Mouse (Mus musculus) lung, embryonic 16.5 days (tissue): ENCODE measurements around the gene Gm10277. TPM values are rescaled to one million over a fixed set of nuclear protein-coding genes. Genes with fewer than 3 reads are reported as not detected.

ENCODE experiments used
- ATAC-seq: fragments of 200-750 bp; cut with Nextera tagmentation; 2 replicates; pipeline ENCODE4 v1.8.0; 2017; ENCODE audit warnings: low read depth, mild to moderate bottlenecking, moderate library complexity
- H3K27ac ChIP-seq: fragments of 300-500 bp; sonication (generic); 2 replicates; pipeline ENCODE4 v1.5.1; 2014; ENCODE audit warnings: mild to moderate bottlenecking, control low read depth, low read length
- H3K27me3 ChIP-seq: fragments of 300-500 bp; sonication (generic); 2 replicates; pipeline ENCODE4 v1.6.1; 2014; ENCODE audit warnings: low read depth, low read length, mixed read lengths; ENCODE audit not compliant: control insufficient read depth, insufficient read depth
- H3K36me3 ChIP-seq: fragments of 300-500 bp; sonication (generic); 2 replicates; pipeline ENCODE4 v1.6.1; 2014; ENCODE audit warnings: low read length; ENCODE audit not compliant: control insufficient read depth, insufficient read depth
- H3K4me1 ChIP-seq: fragments of 300-500 bp; sonication (generic); replicated peaks from 2 replicates; pipeline ENCODE4 v1.6.1; 2014; ENCODE audit warnings: low read length, mixed read lengths; ENCODE audit not compliant: control insufficient read depth, insufficient read depth
- H3K4me2 ChIP-seq: fragments of 300-500 bp; sonication (generic); 2 replicates; pipeline ENCODE4 v1.6.1; 2014; ENCODE audit warnings: low read depth, low read length, control low read depth
- H3K4me3 ChIP-seq: fragments of 300-500 bp; sonication (generic); 2 replicates; pipeline ENCODE4 v1.5.1; 2014; ENCODE audit warnings: mild to moderate bottlenecking, low read length, control low read depth
- H3K9ac ChIP-seq: fragments of 300-500 bp; sonication (generic); 2 replicates; pipeline ENCODE4 v1.6.1; 2014; ENCODE audit warnings: low read length, control low read depth
- H3K9me3 ChIP-seq: fragments of 300-500 bp; sonication (generic); 2 replicates; pipeline ENCODE4 v1.6.1; 2016; ENCODE audit warnings: low read length; ENCODE audit not compliant: control insufficient read depth
- WGBS: fragments of 180-500 bp; shearing (Covaris S2); extraction: QIAGEN DNeasy Blood & Tissue Kit; methylation state at CpG from one replicate; pipeline ENCODE4 v1.1.7; 2014; 5-methylcytosine and 5-hydroxymethylcytosine counted together
- polyA plus RNA-seq: library from polyadenylated mRNA; unstranded; fragments of >200 nt; fragmentation: Nextera tagmentation; extraction: Ambion mirVana; gene quantifications from 2 replicates; pipeline ENCODE4 v1.2.1, GENCODE M21; 2015

The Gm10277 gene
- polyA plus RNA-seq, 1 experiment from 2014 or later: 1.8 TPM

GRCm38 (mm10) chr11:77791241-77791727 lies 3.7 kb upstream of the Gm10277 start:
- Histone ChIP-seq H3K4me2 (no peak overlapping the region), H3K9me3 (no peaks in the 10 kb centered on the region), H3K9ac (peak overlapping the region; percentile 27), H3K4me3 (no peak overlapping the region), H3K4me1 (peaks cover 41% of the 10 kb centered on the region), H3K27me3 (no peaks in the 10 kb centered on the region), H3K36me3 (no peaks in the 10 kb centered on the region), H3K27ac (peak overlapping the region; percentile 97)
- peak; percentile 24; the same call in 1 of the 2 replicates for ATAC-seq
- WGBS: 30% methylated on average over 8 of the region's 8 CpGs

- 11% methylated on average over 9 of the region's 9 CpGs for WGBS
Observed at GRCm38 (mm10) chr11:77790286-77790685, 2.7 kb upstream of the Gm10277 start.

GRCm38 (mm10) chr11:77789512-77789911 lies 2.0 kb upstream of the Gm10277 start:
- no peak overlapping the region for H3K4me2 ChIP-seq
- no peaks in the 10 kb centered on the region for H3K27me3 ChIP-seq
- H3K9ac ChIP-seq: no peak overlapping the region
- no peak for ATAC-seq
- H3K27ac ChIP-seq: peak overlapping the region; percentile 29; the same call in 1 of the 2 replicates
- H3K36me3 ChIP-seq: no peaks in the 10 kb centered on the region
- 82% methylated on average over 5 of the region's 5 CpGs for WGBS
- H3K9me3 ChIP-seq: no peaks in the 10 kb centered on the region
- no peak overlapping the region for H3K4me3 ChIP-seq
- peaks cover 59% of the 10 kb centered on the region for H3K4me1 ChIP-seq

More at GRCm38 (mm10) chr11:77790286-77790685, 2.7 kb upstream of the Gm10277 start:
- Histone ChIP-seq H3K27ac (peak overlapping the region; percentile 97), H3K27me3 (no peaks in the 10 kb centered on the region), H3K36me3 (no peaks in the 10 kb centered on the region), H3K9me3 (no peaks in the 10 kb centered on the region), H3K4me3 (no peak overlapping the region), H3K4me1 (peaks cover 51% of the 10 kb centered on the region), H3K4me2 (no peak overlapping the region), H3K9ac (peak overlapping the region; percentile 27)
- ATAC-seq: no peak

- no peak overlapping the region for H3K4me3 ChIP-seq
- H3K27me3 ChIP-seq: no peaks in the 10 kb centered on the region
- H3K9ac ChIP-seq: peak overlapping the region; percentile 51
- peaks cover 64% of the 10 kb centered on the region for H3K4me1 ChIP-seq
- H3K4me2 ChIP-seq: no peak overlapping the region
- WGBS: 24% methylated on average over 7 of the region's 7 CpGs
- H3K36me3 ChIP-seq: no peaks in the 10 kb centered on the region
- H3K27ac ChIP-seq: peak overlapping the region; percentile 94
- peak; percentile 32 for ATAC-seq
- no peaks in the 10 kb centered on the region for H3K9me3 ChIP-seq
Observed at GRCm38 (mm10) chr11:77785768-77786561, 1.6 kb downstream of the Gm10277 start.

GRCm38 (mm10) chr11:77785396-77785767 lies 2.2 kb downstream of the Gm10277 start:
- Histone ChIP-seq H3K27me3 (no peaks in the 10 kb centered on the region), H3K27ac (peak overlapping the region; percentile 94), H3K4me3 (no peak overlapping the region), H3K36me3 (no peaks in the 10 kb centered on the region), H3K9ac (peak overlapping the region; percentile 51), H3K4me2 (no peak overlapping the region), H3K9me3 (no peaks in the 10 kb centered on the region), H3K4me1 (peaks cover 64% of the 10 kb centered on the region)
- WGBS: 11% methylated on average over 5 of the region's 5 CpGs
- ATAC-seq: peak; percentile 16; the same call in 1 of the 2 replicates

- 60% methylated on average over 9 of the region's 9 CpGs for WGBS
- no peak for ATAC-seq
- no peaks in the 10 kb centered on the region for H3K36me3 ChIP-seq
- H3K4me2 ChIP-seq: peak overlapping the region; percentile 28; the same call in 1 of the 2 replicates
- no peaks in the 10 kb centered on the region for H3K9me3 ChIP-seq
- H3K4me3 ChIP-seq: no peak overlapping the region
- peak overlapping the region; percentile 94 for H3K27ac ChIP-seq
- H3K27me3 ChIP-seq: no peaks in the 10 kb centered on the region
- peaks cover 60% of the 10 kb centered on the region for H3K4me1 ChIP-seq
- H3K9ac ChIP-seq: no peak overlapping the region; the same call in 1 of the 2 replicates
Observed at GRCm38 (mm10) chr11:77784894-77785293, 2.7 kb downstream of the Gm10277 start.

- WGBS: 34% methylated on average over 18 of the region's 18 CpGs
- peak; percentile 37 for ATAC-seq
- Histone ChIP-seq H3K36me3 (no peaks in the 10 kb centered on the region), H3K4me2 (peak overlapping the region; percentile 28), H3K9me3 (no peaks in the 10 kb centered on the region), H3K27me3 (no peaks in the 10 kb centered on the region), H3K9ac (peak overlapping the region; percentile 41), H3K4me1 (peaks cover 55% of the 10 kb centered on the region), H3K4me3 (no peak overlapping the region), H3K27ac (peak overlapping the region; percentile 94)
Observed at GRCm38 (mm10) chr11:77783747-77784646, 3.5 kb downstream of the Gm10277 start.

GRCm38 (mm10) chr11:77783211-77783746 lies 4.3 kb downstream of the Gm10277 start:
- ATAC-seq: peak; percentile 49
- no peaks in the 10 kb centered on the region for H3K9me3 ChIP-seq
- peak overlapping the region; percentile 94 for H3K27ac ChIP-seq
- H3K4me1 ChIP-seq: peaks cover 55% of the 10 kb centered on the region
- no peak overlapping the region for H3K4me2 ChIP-seq
- no peaks in the 10 kb centered on the region for H3K27me3 ChIP-seq
- H3K4me3 ChIP-seq: no peak overlapping the region
- no peaks in the 10 kb centered on the region; the same call in 1 of the 2 replicates for H3K36me3 ChIP-seq
- H3K9ac ChIP-seq: peak overlapping the region; percentile 41; the same call in 1 of the 2 replicates
- WGBS: 42% methylated on average over 10 of the region's 10 CpGs
